Mouse (Mus musculus) MEL (cell line): ENCODE measurements at regions not wholly inside any gene's neighbourhood (a gene's known extent, or its start where the extent isn't known, plus 50 kb on each side); places are given as distances from the start of the nearest gene placed in this dataset.

Experiments
- BHLHE40 ChIP-seq: IDR thresholded peaks from 2 replicates; pipeline ENCODE4 v1.6.1; 2012; ENCODE audit warnings: low read depth, mild to moderate bottlenecking, inconsistent platforms, low read length, improper control_type of control experiment, borderline replicate concordance
- CTCF ChIP-seq, 3 experiments: IDR thresholded peaks in 2 of 3; conservative IDR thresholded peaks in 1 of 3; 2 replicates each; pipeline ENCODE4 v1.5.1; 2011 to 2012; ENCODE audit warnings: low read length in 3 of 3, low read depth in 2 of 3, mild to moderate bottlenecking in 2 of 3, improper control_type of control experiment in 1 of 3, inconsistent platforms in 1 of 3, mixed read lengths in 1 of 3, moderate library complexity in 1 of 3; ENCODE audit not compliant: control insufficient read depth in 1 of 3, insufficient read depth in 1 of 3, poor library complexity in 1 of 3, severe bottlenecking in 1 of 3
- EP300 ChIP-seq, 2 experiments: IDR thresholded peaks; 2 replicates each; pipeline ENCODE4 v1.6.1; 2011; ENCODE audit warnings: improper control_type of control experiment in 2 of 2, low read length in 2 of 2, low read depth in 1 of 2, mild to moderate bottlenecking in 1 of 2
- MAFK ChIP-seq: IDR thresholded peaks from 2 replicates; pipeline ENCODE4 v1.6.1; 2011; ENCODE audit warnings: low read depth, mild to moderate bottlenecking, low read length, improper control_type of control experiment, borderline replicate concordance
- MAX ChIP-seq: IDR thresholded peaks from 2 replicates; pipeline ENCODE4 v1.6.1; 2011; ENCODE audit warnings: low read length, improper control_type of control experiment
- MYC ChIP-seq: IDR thresholded peaks from 2 replicates; pipeline ENCODE4 v1.6.1; 2011; ENCODE audit warnings: low read depth, mild to moderate bottlenecking, low read length, improper control_type of control experiment, moderate library complexity
- NELFE ChIP-seq: IDR thresholded peaks from 2 replicates; pipeline ENCODE4 v1.6.1; 2011; ENCODE audit warnings: low read depth, low read length, improper control_type of control experiment
- NRF1 ChIP-seq: IDR thresholded peaks from 2 replicates; pipeline ENCODE4 v1.6.1; 2014; ENCODE audit warnings: low read depth, mild to moderate bottlenecking, inconsistent platforms, low read length, improper control_type of control experiment, moderate library complexity; ENCODE audit not compliant: poor library complexity, insufficient read depth, severe bottlenecking
- POLR2A ChIP-seq, 2 experiments: IDR thresholded peaks; 2 replicates each; pipeline ENCODE4 v1.6.1; 2011 to 2012; ENCODE audit warnings: low read length in 2 of 2, mild to moderate bottlenecking in 2 of 2, control low read depth in 1 of 2, improper control_type of control experiment in 1 of 2, low read depth in 1 of 2, moderate library complexity in 1 of 2; ENCODE audit not compliant: control insufficient read depth in 1 of 2, insufficient read depth in 1 of 2, poor library complexity in 1 of 2
- POLR2AphosphoS2 ChIP-seq: IDR thresholded peaks from 2 replicates; pipeline ENCODE4 v1.6.1; 2011; ENCODE audit warnings: low read length, improper control_type of control experiment
- RCOR1 ChIP-seq: IDR thresholded peaks from 2 replicates; pipeline ENCODE4 v1.6.1; 2012; ENCODE audit warnings: low read depth, mild to moderate bottlenecking, inconsistent platforms, low read length, improper control_type of control experiment
- SIN3A ChIP-seq: IDR thresholded peaks from 2 replicates; pipeline ENCODE4 v1.6.1; 2012; ENCODE audit warnings: low read length, improper control_type of control experiment, inconsistent platforms
- TCF12 ChIP-seq: IDR thresholded peaks from 2 replicates; pipeline ENCODE4 v1.6.1; 2014; ENCODE audit warnings: low read depth, mild to moderate bottlenecking, inconsistent platforms, low read length, improper control_type of control experiment, moderate library complexity
- USF2 ChIP-seq, 2 experiments: IDR thresholded peaks; 2 replicates each; pipeline ENCODE4 v1.6.1; 2011 to 2012; ENCODE audit warnings: improper control_type of control experiment in 2 of 2, low read length in 2 of 2, borderline replicate concordance in 1 of 2, inconsistent platforms in 1 of 2, low read depth in 1 of 2, mild to moderate bottlenecking in 1 of 2; ENCODE audit not compliant: insufficient read depth in 1 of 2

GRCm38 (mm10) chr2:103871522-103872276 is 74.2 kb upstream of the Caprin1 start:
- TF ChIP-seq CTCF (IDR thresholded peaks at IDR 0.05 in 2 of 3, conservative IDR thresholded peaks at IDR 0.05 in 1 of 3; ENCODE audit: control insufficient read depth in 1 of 3, insufficient read depth in 1 of 3, low read depth in 2 of 3, low read length in 3 of 3, poor library complexity in 1 of 3, severe bottlenecking in 1 of 3) (peak; percentile 53 to 98 (median 78)), POLR2A (IDR thresholded peaks at IDR 0.05; ENCODE audit: control insufficient read depth in 1 of 2, insufficient read depth in 1 of 2, low read depth in 1 of 2, low read length in 2 of 2, poor library complexity in 1 of 2) (no peak), SIN3A (no peak), TCF12 (no peak), USF2 (IDR thresholded peaks at IDR 0.05; ENCODE audit: borderline replicate concordance in 1 of 2, insufficient read depth in 1 of 2, low read depth in 1 of 2, low read length in 2 of 2) (no peak), EP300 (IDR thresholded peaks at IDR 0.05; ENCODE audit: low read depth in 1 of 2, low read length in 2 of 2) (no peak; a peak in 1 of 4 replicates), NRF1 (no peak), MAFK (no peak), NELFE (no peak), BHLHE40 (no peak), RCOR1 (no peak), MYC (no peak), POLR2AphosphoS2 (no peak), MAX (no peak)
